Mouse (Mus musculus): ENCODE measurements at regions not wholly inside any gene's neighbourhood (a gene's known extent, or its start where the extent isn't known, plus 50 kb on each side); places are given as distances from the start of the nearest gene placed in this dataset.

GRCm38 (mm10) chr8:25331161-25331776, 507.1 kb upstream of the Adam5 start:
- DNase-seq, result no peak

GRCm38 (mm10) chr8:25329791-25330190, 505.6 kb upstream of the Adam5 start:
- no peak for DNase-seq

- DNase-seq, result no peak
Observed at GRCm38 (mm10) chr8:25328318-25328717, 504.1 kb upstream of the Adam5 start.

DNA sequence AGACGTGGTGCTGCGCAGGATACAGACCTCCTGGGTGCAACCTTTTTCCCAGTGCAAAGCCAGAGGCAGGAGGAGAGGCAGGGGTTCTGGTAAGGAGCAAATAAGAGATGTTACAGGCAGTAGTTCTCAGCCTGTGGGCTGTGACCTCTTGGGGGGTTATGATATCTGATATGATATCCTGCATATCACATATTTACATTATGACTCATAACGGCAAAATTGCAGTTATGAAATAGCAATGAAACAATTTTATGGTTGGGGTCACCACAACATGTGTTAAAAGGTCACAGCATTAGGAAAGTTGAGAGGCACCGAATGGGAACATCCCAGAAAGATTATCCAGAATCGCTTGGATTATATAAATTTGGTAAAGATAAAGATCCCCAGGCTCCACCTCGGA, 502.8 kb upstream of the Adam5 start:
- DNase-seq, result no peak

- no peak for DNase-seq
Observed at GRCm38 (mm10) chr8:25326257-25326656, 502.1 kb upstream of the Adam5 start.

- no peak for DNase-seq
Observed at GRCm38 (mm10) chr8:25324731-25325130, 500.6 kb upstream of the Adam5 start.

GRCm38 (mm10) chr8:25323643-25324420, 499.7 kb upstream of the Adam5 start:
- DNase-seq, result no peak

- DNase-seq, result no peak
Observed at GRCm38 (mm10) chr8:25316383-25316782, 492.2 kb upstream of the Adam5 start.

GRCm38 (mm10) chr8:25311811-25312533, 487.8 kb upstream of the Adam5 start:
- no peak for DNase-seq

DNA sequence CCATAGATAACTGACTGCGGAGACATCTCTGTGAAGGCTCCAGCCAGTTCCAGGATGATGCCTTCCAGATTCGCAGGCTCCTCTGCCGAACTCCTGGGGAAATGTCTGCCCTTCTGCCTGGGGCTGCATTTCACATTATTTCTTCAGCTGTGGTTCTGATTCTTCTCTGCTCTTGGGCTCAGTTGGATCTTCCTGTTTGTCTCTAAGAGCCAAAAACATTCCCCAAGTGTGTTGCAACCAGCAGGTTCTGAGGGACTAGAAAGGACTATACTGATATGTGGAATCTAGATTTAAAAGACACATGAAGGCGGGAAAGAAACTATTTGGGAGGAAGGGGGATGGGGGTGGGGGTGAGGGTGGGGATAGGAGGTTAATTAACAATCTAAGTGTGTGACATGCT, 483.8 kb upstream of the Adam5 start:
- no peak for DNase-seq

DNA sequence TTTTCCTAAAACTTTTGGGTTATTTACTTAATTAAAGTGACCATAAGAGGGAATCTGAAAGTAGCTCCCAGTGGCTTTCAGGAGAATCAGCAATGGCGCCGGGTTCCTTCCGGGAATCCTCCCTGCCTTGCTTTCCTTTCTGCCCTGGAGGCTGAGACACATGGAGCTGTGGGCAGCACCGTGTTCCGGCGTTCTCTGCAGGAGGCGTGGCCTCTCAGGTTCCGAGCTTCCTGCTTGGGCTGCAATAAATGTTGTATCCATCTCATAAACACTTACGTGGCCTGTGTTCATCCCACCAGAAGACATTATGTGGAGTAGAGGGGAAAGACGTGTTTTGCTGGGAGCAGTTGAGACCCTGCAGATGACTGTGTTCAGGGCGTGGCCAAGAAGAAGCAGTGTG, 483.3 kb upstream of the Adam5 start:
- no peak for DNase-seq

DNA sequence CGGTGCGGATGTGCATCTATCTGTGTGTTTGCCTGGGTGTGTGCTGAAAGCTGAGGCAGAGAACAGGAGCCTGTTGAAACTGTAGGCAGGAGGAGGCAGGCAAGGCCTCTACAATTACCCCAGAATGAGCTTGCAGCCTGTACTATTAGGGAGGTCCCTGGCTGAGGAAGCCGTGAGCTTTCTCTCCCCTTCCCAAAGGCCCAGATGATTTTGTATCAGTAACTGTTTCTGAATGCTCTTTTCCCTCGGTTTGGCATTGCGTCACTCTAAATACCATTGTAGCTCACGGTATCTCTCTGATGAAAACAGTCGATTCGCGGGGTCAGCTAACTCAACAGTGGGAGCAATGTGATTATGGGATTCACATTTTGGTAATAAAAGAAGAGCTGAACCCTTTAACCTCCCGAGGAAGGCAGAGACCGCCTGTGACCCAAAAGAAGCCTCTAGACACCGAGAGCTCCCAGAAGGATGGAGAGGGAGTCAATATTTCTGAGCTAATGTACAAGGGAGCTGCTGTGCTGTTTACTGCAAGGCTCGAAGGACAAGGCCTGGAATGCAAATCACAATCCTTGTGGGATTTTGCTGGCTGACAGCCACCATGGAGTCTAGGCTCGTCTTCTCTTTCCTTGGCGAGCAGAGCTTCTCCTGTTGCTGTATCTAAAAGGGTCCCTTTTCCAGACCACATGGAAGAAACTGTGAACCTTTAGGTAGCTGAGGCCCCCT, 482.8 kb upstream of the Adam5 start:
- DNase-seq, result no peak
